Mouse (Mus musculus): ENCODE results near the gene Zbtb8b. TPM values are rescaled to one million over a fixed set of nuclear protein-coding genes. Genes with fewer than 3 reads are reported as not detected.
A peak's percentile ranks its signal among the peaks of the same experiment; 100 is the strongest.
"Not testable (repeated sequence)": the region's sequence is repeated elsewhere in the genome, so short reads cannot be mapped to it uniquely, and the experiment has no call there.

The Zbtb8b gene
- total RNA-seq, 2 experiments from 2014 or later, result 5.3 to 6.0 TPM

DNA sequence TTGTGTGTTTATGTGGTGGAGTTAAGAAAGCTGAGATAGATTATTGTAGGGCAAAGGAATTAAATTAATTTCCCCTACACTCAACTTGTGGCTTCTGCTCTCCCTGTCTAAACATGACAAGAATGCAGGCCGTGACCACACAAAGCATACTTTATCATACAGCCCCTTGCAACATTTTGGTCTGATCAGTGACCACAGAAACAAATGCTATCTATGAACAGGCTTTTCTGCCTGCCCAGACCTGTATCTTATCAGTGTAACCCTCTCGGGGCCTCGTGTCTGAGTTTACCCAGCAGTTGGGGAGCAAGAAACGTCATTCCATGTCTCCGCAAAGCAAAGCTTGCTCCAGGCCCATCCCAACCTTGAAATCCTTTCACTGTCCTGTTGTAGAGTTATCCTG lies 24.2 kb downstream of the Zbtb8b start:
- no peak for DNase-seq (ENCODE audit: low spot score in 2 of 2)

DNA sequence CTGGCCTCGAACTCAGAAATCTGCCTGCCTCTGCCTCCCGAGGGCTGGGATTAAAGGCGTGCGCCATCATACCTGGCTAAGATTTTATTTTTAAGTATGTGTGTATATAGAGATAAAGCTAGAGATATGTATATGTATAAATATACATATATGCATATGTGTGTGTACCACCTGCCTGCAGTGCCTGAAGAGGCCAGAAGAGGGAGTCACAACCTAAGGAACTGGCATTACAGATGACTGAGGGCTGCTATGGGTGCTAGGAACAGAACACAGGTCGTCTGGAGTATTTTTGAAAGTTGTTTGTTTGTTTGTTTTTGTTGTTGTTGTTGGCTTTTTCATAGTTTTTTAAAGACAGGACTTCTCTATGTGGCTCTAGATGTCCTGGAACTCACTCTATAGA lies 24.8 kb downstream of the Zbtb8b start:
- no peak for DNase-seq (ENCODE audit: low spot score in 2 of 2)

DNA sequence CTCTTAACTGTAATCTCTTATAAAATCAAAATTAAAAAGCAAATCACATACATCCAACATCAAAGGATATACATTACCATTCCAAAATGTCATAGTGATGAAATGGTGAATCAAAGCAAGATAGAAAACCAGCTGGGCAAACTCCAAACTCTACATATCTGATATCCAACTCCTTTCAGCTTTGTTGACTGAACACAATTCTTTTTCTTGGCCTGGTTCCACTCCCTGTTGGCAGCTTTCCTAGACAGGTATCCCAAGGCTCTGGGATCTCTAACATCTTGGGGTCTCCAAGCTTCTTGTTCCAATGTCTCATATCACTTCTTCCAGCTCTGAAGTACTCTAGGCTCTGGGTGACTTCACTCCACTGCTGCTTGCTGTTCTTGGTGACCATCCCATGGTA lies 29.7 kb downstream of the Zbtb8b start:
- DNase-seq (ENCODE audit: low spot score in 2 of 2), result no peak

DNA sequence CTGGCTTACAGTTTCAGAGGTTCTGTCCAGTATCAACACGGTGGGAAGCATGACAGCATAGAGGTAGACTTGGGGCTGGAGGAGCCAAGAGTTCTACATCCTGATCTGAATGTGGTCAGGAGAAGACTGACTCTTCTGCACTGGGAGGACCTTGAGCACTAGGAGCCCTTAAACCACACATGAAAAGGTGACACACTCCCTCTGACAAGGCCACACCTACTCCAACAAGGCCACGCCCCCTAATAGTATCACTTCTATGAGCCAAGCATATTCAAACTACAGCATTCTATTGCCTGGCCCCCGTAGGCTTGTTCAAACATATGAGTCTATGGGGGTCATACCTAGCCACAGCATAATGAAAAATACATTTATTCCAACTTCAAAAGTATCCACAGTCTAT lies 30.1 kb downstream of the Zbtb8b start:
- DNase-seq (ENCODE audit: low spot score in 2 of 2), result not testable (repeated sequence)

DNA sequence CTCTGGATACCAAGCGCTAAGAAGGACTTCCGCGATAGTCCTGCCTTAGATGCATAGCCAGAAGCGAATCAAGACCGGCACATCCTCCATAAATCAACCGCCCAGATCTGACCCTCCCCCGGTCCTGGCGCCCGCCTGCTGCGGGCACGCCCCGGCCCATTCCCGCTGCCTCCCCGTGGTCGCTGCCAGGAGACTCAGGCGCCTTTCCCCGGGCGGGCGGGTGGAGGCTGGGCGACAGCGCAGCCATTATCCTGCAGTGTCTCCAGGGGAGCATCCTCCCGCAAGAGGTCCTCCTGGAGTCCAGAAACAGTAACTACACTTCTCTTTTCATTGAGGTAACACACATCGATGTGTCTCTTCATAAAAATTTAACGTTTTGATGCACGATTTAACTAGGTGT lies 34.2 kb downstream of the Zbtb8b start:
- DNase-seq (ENCODE audit: low spot score in 2 of 2), result peak; percentile 15 to 37

DNA sequence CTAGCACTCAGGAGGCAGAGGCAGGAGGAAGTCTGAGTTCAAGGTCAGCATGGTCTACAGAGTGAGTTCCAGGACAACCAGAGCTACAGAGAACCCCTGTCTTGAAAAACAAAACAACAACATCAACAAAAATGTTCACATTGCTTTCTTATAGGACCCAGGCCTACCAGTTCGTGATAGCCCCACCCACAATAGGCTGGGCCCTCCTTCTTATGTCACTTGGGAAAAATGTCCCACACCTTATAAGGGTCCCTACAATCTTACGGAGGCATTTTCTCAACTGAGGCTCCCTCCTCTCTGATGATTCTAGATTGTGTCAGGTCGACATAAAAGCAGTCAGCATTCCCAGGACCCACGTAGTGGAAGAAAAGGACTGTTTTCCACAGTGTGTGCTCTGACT lies 40.8 kb downstream of the Zbtb8b start:
- DNase-seq (ENCODE audit: low spot score in 2 of 2), result no peak

DNA sequence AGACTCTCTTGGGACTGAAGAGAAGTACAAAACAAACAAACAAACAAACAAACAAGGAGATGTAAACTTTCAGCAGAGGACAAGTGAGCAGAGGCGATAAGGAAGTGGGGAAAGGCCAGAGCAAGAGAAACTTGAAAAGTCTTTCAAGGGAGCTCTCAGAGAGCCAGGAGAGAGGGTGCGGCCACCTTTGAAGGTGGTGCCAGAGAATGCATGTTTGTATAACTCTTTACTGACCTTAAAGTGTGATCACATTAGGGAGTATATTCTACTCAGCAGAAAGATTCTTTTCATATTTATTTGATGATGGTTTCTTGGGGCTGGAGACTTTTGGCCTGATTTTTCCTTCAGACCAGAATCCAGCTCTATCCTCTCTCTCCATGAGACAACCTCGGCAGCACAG lies 43.7 kb downstream of the Zbtb8b start:
- no peak for DNase-seq (ENCODE audit: low spot score in 2 of 2)

DNA sequence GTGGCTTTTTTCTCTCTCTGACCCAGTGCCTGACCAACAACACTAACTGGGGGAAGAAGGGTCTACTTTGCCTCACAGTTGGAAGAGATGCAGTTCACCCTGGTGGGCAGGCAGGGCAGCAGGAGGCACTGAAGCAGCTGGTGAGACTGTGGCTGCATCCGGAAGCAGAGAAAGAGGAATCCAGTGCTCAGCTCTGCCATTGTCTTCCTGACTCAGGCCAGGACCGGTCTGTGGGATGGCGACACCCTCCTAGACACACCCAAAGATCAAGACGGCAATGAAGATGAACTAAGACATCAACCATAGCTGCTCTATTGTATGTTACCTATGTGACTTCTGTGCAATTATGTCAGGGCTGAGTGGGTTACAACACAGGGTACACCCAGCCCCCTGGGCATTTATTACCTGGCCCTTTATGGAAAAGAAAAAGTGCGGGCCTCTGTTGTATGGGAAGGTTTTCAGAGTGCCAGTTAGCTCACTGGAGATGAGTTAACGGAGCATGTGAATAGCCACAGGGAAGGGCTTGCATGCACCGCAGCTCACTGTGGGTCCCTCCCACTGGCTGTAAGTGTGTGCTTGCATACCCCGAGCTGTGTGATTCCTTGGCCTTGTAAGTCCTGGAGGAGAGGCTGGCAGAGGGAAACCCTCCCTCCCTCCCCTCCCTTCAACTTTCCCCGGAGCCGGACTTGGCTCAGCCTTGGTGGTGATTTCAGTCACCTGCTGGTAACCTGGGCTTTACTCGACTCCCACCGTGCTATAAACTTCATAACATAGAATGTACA lies 46.4 kb downstream of the Zbtb8b start:
- DNase-seq (ENCODE audit: low spot score in 2 of 2), result no peak

DNA sequence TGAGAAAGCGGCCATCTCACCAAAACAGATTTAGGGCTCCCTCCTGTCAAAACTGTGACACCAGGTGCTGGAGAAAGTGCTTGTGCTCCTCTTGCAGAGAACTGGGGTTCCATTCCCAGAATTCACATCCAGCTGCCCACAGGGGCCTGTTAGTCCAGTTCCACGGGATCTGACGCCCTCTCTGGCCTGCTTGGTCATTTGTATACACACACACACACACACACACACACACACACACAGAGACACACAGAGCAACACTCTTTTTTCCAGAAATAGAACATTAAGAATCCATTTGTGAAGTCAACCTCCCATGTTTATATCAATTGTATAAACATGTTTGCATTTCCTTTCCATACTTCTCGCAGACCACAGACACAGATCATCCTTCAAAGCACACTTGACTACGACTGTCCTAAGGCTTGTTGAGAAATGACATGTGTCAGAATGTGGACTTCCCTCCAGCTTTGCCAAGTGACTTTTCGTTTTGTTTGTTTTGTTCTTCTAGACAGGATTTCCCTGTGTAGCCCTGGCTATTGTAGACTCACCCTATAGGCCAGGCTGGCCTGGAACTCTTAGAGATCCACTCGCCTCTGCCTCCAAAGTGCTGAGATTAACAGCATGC lies 49.6 kb downstream of the Zbtb8b start:
- DNase-seq (ENCODE audit: low spot score in 2 of 2), result no peak

DNA sequence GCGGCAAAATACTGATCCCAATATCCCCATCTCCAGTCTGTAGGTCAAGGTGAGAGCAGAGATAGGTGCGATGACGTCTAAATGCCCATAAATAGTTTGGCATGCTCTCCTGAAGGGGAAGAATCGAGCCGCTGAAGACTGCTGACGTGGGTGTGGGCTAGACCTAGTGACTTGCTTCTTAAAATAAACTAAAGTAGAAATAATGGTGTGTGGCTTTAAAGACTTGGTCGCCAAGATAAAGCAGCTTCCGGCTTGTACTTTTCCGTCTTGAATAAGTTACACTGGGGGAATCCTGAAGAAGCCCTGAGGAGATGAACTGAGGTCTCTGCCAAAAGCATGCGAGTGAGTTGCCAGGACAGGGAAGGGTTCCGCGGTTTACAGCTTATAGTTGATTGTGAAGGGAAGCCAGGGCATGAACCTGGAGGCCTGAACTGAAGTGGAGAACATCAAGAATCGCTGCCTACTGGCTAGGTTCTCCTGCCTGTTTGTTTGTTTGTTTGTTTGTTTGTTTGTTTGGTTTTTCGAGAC lies 50.4 kb downstream of the Zbtb8b start:
- DNase-seq (ENCODE audit: low spot score in 2 of 2), result no peak

DNA sequence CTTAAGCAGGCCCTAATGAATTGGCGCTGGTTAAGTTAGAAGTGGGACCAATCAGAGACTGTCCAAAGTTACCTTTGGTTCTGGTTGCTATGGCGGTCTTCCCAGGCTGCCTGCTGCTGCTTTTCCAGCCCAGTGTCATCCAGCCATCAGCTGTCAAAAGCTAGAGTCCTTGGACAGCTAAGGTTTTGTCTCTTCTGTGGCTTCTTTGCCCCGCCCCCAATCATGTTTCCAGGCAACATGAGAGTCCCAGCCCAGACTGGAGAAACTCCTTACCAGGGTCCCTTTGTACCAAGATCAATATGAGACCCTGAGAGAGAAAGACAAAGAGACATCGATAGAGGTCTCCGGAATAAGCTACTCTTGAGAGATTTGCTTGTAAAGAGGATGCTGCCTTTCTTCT lies 52.2 kb downstream of the Zbtb8b start:
- no peak for DNase-seq (ENCODE audit: low spot score in 2 of 2)

DNA sequence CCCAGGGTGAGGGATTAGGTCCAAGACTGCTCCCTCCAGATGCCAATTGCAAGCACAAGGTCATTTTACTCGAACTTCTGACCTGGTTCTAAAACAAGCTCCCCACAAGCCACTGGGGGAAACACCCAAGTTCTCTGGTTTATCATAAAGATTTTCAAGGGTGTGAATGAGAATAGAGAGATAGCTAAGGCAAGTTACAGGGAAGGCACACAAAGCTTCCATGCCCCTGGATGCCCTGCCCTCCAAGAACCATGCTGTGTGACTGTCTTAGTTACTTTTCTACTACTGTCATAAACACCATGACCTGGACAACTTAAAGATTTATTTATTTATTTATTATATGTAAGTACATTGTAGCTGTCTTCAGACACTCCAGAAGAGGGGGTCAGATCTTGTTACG lies 53.7 kb downstream of the Zbtb8b start:
- no peak for DNase-seq (ENCODE audit: low spot score in 2 of 2)

DNA sequence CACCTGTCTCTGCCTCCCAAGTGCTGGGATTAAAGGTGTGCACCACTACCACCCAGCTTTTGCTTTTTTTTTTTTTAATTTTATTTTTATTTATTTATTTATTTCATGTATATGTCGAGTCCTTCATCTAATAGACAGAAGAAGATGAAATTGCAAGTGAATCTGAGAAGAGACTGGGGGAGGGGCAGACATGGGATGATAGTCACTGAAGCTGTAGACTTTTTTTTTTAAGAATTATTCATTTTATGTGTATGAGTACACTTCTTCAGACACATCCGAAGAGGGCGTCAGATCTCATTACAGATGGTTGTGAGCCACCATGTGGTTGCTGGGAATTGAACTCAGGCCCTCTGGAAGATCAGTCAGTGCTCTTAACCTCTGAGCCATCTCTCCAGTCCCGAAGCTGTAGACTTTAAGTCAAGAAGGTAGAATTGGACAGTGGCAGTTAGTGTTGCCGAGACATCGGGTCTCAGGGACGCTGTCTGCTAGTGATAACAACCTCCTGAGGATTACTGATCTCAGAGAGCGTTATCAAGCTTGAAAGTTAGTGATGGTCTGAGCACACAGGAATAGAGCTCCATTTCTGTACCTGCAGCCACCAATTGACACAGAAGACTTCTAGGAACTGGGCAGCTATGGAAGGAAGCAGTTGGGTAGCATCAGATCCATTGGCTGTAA lies 54.2 kb downstream of the Zbtb8b start:
- no peak for DNase-seq (ENCODE audit: low spot score in 2 of 2)

DNA sequence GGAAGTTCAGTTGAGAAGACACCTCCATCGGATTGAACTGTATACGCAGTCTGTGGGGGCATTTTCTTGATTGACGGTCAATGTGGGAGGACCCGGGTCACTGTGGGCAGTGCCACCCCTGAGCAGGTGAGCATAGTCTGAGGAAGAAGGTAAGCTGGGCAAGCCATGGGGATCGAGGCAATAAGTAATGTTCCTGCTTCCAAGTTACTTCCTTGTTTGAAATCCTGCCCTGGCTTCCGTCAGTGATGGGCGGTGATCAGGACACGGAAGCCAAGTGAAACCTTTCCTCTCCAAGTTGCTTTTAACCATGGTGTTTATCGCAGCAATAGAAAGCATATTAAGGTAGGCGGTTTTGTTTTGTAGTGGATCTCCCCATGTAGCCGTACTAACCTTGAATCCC lies 55.0 kb downstream of the Zbtb8b start:
- DNase-seq (ENCODE audit: low spot score in 2 of 2), result no peak

DNA sequence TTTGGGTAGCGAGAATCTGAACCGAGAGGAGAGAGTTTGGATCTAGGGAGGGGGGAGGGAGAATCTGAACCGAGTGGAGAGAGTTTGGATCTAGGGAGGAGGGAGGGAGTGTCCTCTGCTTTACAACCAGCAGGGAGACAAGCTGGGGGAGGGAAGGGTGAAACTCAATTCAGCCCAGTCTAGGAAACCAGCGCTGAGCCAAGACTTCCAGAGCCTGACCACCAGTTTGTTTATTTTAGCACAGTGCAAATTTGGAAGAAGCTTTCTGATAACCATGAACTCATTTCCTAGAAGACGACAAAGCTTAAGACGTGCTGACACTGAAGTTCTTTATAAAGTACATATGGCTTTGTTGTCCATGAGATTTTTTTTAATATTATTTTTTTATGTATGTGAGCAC lies 56.2 kb downstream of the Zbtb8b start:
- no peak for DNase-seq (ENCODE audit: low spot score in 2 of 2)

DNA sequence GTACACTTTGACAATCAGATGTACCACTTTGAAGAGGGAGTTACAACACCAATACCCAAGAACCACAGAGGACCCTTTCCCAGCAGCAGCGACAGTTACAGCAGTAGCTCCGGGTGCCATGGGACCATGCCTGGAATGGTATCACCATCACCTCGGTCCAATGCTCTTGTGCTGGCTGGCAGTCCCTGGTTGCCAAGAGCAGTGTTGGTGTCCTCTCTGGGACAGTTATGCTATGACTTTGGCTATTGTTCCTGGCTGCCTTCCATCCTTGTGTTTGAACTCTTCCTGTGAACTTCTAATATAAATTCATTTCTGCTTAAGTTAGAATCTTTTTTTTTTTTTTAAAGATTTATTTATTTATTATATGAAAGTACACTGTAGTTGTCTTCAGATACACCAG lies 57.1 kb downstream of the Zbtb8b start:
- DNase-seq (ENCODE audit: low spot score in 2 of 2), result no peak

DNA sequence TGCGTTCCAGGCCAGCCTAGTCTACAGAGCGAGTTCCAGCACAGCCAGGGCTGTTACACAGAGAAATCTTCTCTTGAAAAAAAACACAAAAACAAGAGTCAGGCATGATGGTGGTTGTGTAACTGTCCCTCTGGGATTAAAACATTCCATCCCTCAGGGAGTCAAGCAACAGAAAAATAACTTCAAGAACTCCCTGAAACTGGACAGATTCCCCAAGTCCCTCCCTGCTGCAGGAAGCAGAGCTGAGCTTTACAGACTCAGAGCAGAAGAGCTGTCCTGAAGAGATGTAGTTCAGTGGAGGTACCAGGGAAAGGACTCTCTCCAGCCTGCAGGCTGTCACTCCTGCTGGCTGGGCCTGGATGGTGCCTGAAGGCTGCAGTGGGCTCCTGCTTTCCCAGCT lies 58.2 kb downstream of the Zbtb8b start:
- no peak for DNase-seq (ENCODE audit: low spot score in 2 of 2)

DNA sequence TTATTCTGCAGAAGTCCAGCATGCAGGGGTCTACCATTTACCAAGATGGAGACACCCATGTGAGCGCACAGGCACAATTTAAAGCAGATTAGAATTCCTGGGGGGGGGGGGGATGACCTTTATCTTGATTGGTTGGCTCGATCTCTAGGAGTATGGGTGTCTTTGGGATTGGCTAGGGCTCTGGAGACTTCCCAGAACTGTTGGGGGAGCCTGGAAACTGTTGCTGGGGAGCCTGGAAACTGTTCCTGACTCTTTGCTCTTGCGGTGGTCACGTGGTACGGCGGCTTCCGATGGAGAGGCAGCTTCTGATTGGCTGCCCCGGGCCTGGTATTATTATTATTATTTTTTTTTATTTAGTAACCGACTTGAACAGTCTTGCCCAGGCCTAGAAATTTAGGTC lies 58.6 kb downstream of the Zbtb8b start:
- no peak for DNase-seq (ENCODE audit: low spot score in 2 of 2)

DNA sequence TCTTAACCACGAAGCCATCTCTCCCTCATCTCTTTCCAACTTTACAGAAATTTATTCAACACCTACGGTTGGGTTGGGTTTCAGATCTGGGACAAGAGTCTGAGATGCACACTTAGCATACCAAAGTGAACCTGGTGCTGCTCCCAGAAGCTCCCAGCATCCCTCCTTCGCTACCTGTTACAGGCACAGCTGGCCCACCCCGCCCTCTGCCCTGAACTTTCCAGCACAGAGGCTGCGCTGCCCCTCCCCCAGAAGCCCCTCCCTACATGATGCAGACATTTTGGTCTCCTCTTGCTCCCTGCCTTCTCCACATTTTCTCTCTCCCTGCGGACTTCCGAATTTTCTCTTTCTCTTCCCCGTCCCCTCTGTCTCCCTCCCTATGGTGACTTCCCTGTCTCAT lies 59.5 kb downstream of the Zbtb8b start:
- no peak for DNase-seq (ENCODE audit: low spot score in 2 of 2)

DNA sequence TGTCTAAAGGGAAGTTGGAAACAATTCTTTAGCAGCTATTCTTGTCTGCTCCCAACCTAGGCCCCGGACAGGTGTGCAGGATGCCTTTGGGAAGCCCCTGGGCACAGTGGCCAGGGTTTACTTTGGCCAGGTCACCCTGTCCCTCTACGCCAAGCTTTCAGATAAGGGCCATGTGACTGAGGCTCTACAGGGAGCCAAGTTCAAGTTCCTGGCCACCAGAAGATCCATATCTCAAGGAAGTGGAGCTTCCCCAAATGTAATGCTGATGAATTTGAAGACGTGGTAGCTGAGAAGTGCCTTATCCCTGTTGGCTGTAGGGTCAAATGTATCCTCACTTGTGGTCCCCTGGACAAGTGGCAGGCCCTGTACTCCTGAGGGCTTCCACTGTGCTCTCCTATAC lies 60.8 kb downstream of the Zbtb8b start:
- DNase-seq (ENCODE audit: low spot score in 2 of 2), result no peak

DNA sequence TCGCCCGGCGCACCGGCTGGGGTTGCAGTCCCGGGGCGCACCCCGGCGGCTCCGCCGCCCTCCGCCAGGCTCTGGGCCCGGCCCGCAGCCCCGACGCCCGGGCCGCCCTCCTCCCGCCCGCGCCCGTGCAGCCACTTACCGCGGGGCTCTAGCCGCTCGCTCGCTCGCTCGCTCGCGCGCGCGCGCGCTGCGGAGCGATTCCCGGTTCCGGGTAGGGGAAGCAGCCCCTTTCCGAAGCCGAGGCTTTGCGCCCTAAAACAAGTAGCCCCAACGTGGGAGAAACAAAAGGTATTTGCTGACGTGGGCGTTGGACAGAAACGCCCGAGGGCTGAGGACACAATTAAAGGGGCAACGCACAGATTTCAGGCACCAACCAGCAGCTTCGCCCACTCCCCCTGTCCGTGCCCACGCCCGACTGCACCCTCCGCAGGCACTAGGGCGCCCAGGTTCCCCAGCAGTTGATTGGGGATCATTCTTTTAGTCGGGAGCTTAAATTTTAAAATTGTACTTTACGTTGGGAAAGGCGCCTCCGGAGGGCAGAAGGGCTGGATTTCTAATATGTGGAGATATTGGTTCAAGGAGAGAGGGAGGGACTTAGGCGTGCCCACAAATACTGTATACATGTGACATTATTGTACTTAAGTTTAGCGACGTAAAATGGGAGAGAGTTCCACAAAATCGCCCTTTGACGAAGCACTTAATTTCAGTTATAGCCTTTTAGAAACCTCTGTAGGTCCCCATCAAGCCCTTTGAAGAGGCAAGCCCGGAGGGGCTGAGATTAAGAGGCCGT lies 62.9 kb downstream of the Zbtb8b start, which contains the start of gene Zbtb8a:
Gene Zbtb8a (minus strand): TSS at position 516 of the 790 bp plus-strand sequence.
- DNase-seq (ENCODE audit: low spot score in 2 of 2), result peak; percentile 11 to 45

Measured in layer of hippocampus, adult 18-20 months (tissue).